Mouse (Mus musculus) midbrain, embryonic 12.5 days (tissue): ENCODE results near the gene Cldnd2. TPM values are rescaled to one million over a fixed set of nuclear protein-coding genes. Genes with fewer than 3 reads are reported as not detected.

Experiments used
- ATAC-seq: fragments of 200-750 bp; cut with Nextera tagmentation; 2 replicates; pipeline ENCODE4 v1.8.0; 2017; ENCODE audit warnings: low read depth, moderate TSS enrichment, moderate library complexity; ENCODE audit not compliant: low FRiP score
- H3K27ac ChIP-seq: fragments of 300-500 bp; sonication (generic); replicated peaks from 2 replicates; pipeline ENCODE4 v1.5.1; 2016; ENCODE audit warnings: mild to moderate bottlenecking
- H3K27me3 ChIP-seq: fragments of 300-500 bp; sonication (generic); 2 replicates; pipeline ENCODE4 v1.6.1; 2016; ENCODE audit warnings: mild to moderate bottlenecking
- H3K36me3 ChIP-seq: fragments of 300-500 bp; sonication (generic); 2 replicates; pipeline ENCODE4 v1.6.1; 2016
- H3K4me1 ChIP-seq: fragments of 300-500 bp; sonication (generic); 2 replicates; pipeline ENCODE4 v1.6.1; 2016
- H3K4me2 ChIP-seq: fragments of 300-500 bp; sonication (generic); replicated peaks from 2 replicates; pipeline ENCODE4 v1.6.1; 2016; ENCODE audit warnings: mild to moderate bottlenecking, moderate library complexity
- H3K4me3 ChIP-seq: fragments of 300-500 bp; sonication (generic); 2 replicates; pipeline ENCODE4 v1.5.1; 2016; ENCODE audit warnings: mild to moderate bottlenecking
- H3K9ac ChIP-seq: fragments of 300-500 bp; sonication (generic); replicated peaks from 2 replicates; pipeline ENCODE4 v1.6.1; 2016; ENCODE audit warnings: mild to moderate bottlenecking, moderate library complexity
- H3K9me3 ChIP-seq: fragments of 300-500 bp; sonication (generic); 2 replicates; pipeline ENCODE4 v1.6.1; 2016; ENCODE audit warnings: mild to moderate bottlenecking
- WGBS: fragments of 180-500 bp; shearing (Covaris S2); methylation state at CpG from one replicate; pipeline ENCODE4 v1.1.7; 2016; 5-methylcytosine and 5-hydroxymethylcytosine counted together
- polyA plus RNA-seq: library from polyadenylated mRNA; unstranded; fragments of >200 nt; fragmentation: Nextera tagmentation; extraction: Ambion mirVana; gene quantifications from 2 replicates; pipeline ENCODE4 v1.2.1, GENCODE M21; 2016

Gene Cldnd2
- polyA plus RNA-seq, 1 experiment from 2014 or later = not detected

GRCm38 (mm10) chr7:43451726-43452125, 11.1 kb downstream of the Cldnd2 start:
- H3K4me1 ChIP-seq = no peaks in the 10 kb centered on the region
- no peaks in the 10 kb centered on the region for H3K27me3 ChIP-seq
- H3K27ac ChIP-seq = no peak overlapping the region
- H3K36me3 ChIP-seq = peaks cover 38% of the 10 kb centered on the region
- no peaks in the 10 kb centered on the region for H3K9me3 ChIP-seq
- no peak overlapping the region for H3K9ac ChIP-seq
- ATAC-seq = no peak; the same call in 1 of the 2 replicates
- 95% methylated on average over 11 of the region's 11 CpGs for WGBS
- no peak overlapping the region for H3K4me3 ChIP-seq
- H3K4me2 ChIP-seq = no peak overlapping the region

GRCm38 (mm10) chr7:43452609-43453008, 12.0 kb downstream of the Cldnd2 start:
- peaks cover 47% of the 10 kb centered on the region for H3K36me3 ChIP-seq
- no peaks in the 10 kb centered on the region for H3K9me3 ChIP-seq
- no peaks in the 10 kb centered on the region for H3K4me1 ChIP-seq
- H3K4me3 ChIP-seq = no peak overlapping the region
- H3K27me3 ChIP-seq = no peaks in the 10 kb centered on the region
- no peak overlapping the region for H3K27ac ChIP-seq
- no peak overlapping the region for H3K9ac ChIP-seq
- H3K4me2 ChIP-seq = no peak overlapping the region
- 38% methylated on average over 4 of the region's 4 CpGs for WGBS
- no peak for ATAC-seq

- Histone ChIP-seq H3K4me2 (no peak overlapping the region), H3K27ac (no peak overlapping the region), H3K36me3 (peaks cover 51% of the 10 kb centered on the region), H3K9ac (no peak overlapping the region), H3K27me3 (no peaks in the 10 kb centered on the region), H3K4me1 (no peaks in the 10 kb centered on the region), H3K4me3 (no peak overlapping the region), H3K9me3 (no peaks in the 10 kb centered on the region)
- 93% methylated on average over 14 of the region's 14 CpGs for WGBS
- no peak for ATAC-seq
These were observed 13.2 kb downstream of the Cldnd2 start for GRCm38 (mm10) chr7:43453599-43454355.

GRCm38 (mm10) chr7:43454371-43454770, 13.8 kb downstream of the Cldnd2 start:
- Histone ChIP-seq H3K27ac (no peak overlapping the region), H3K9me3 (no peaks in the 10 kb centered on the region), H3K4me2 (no peak overlapping the region), H3K9ac (no peak overlapping the region), H3K36me3 (peaks cover 51% of the 10 kb centered on the region), H3K4me1 (no peaks in the 10 kb centered on the region), H3K4me3 (no peak overlapping the region), H3K27me3 (no peaks in the 10 kb centered on the region)
- WGBS = 87% methylated on average over 6 of the region's 6 CpGs
- no peak for ATAC-seq

- Histone ChIP-seq H3K27ac (no peak within 1 kb of the TSS), H3K4me1 (peaks cover 14% of the 10 kb centered on the region), H3K9me3 (no peaks in the 10 kb centered on the region), H3K4me2 (no peak within 1 kb of the TSS), H3K36me3 (0 out of 2 replicates have a peak, but pooled peaks cover 1% of the 10 kb centered on the region), H3K27me3 (peaks cover 37% of the 10 kb centered on the region), H3K9ac (no peak within 1 kb of the TSS), H3K4me3 (no peak within 1 kb of the TSS)
- WGBS = 71% methylated on average over 4 of the region's 4 CpGs
- no peak for ATAC-seq
These were observed 22.3 kb downstream of the Cldnd2 start, which contains the start of gene Vsig10l for GRCm38 (mm10) chr7:43462851-43463250. TSS of gene Vsig10l (plus strand) at chr7:43463151.

GRCm38 (mm10) chr7:43463976-43464375, 23.4 kb downstream of the Cldnd2 start:
- Histone ChIP-seq H3K4me2 (no peak overlapping the region), H3K9ac (no peak overlapping the region), H3K9me3 (no peaks in the 10 kb centered on the region), H3K27me3 (peaks cover 40% of the 10 kb centered on the region), H3K4me1 (peaks cover 14% of the 10 kb centered on the region), H3K4me3 (no peak overlapping the region), H3K36me3 (no peaks in the 10 kb centered on the region), H3K27ac (no peak overlapping the region)
- 87% methylated on average over 7 of the region's 7 CpGs for WGBS
- ATAC-seq = no peak

GRCm38 (mm10) chr7:43464864-43465343, 24.3 kb downstream of the Cldnd2 start:
- Histone ChIP-seq H3K36me3 (no peaks in the 10 kb centered on the region), H3K4me3 (peak overlapping the region; percentile 50), H3K9ac (peak overlapping the region; percentile 52), H3K27ac (peak overlapping the region; percentile 26; the same call in 1 of the 2 replicates), H3K9me3 (no peaks in the 10 kb centered on the region), H3K4me2 (peak overlapping the region; percentile 71), H3K27me3 (peaks cover 40% of the 10 kb centered on the region), H3K4me1 (peaks cover 14% of the 10 kb centered on the region)
- ATAC-seq = peak; percentile 25; the same call in 1 of the 2 replicates
- 11% methylated on average over 35 of the region's 35 CpGs for WGBS

- Histone ChIP-seq H3K4me1 (peaks cover 14% of the 10 kb centered on the region), H3K4me2 (peak overlapping the region; percentile 71), H3K4me3 (peak overlapping the region; percentile 50), H3K9me3 (no peaks in the 10 kb centered on the region), H3K9ac (peak overlapping the region; percentile 52), H3K36me3 (no peaks in the 10 kb centered on the region), H3K27me3 (peaks cover 40% of the 10 kb centered on the region), H3K27ac (peak overlapping the region; percentile 26; the same call in 1 of the 2 replicates)
- peak; percentile 87 for ATAC-seq
- WGBS = under 1% methylated on average over 33 of the region's 33 CpGs
These were observed 24.9 kb downstream of the Cldnd2 start for GRCm38 (mm10) chr7:43465344-43466098.

GRCm38 (mm10) chr7:43466099-43466694, 25.6 kb downstream of the Cldnd2 start:
- Histone ChIP-seq H3K9me3 (no peaks in the 10 kb centered on the region), H3K4me1 (peaks cover 14% of the 10 kb centered on the region), H3K27ac (no peak overlapping the region), H3K4me2 (peak overlapping the region; percentile 71), H3K36me3 (no peaks in the 10 kb centered on the region), H3K27me3 (peaks cover 40% of the 10 kb centered on the region), H3K9ac (peak overlapping the region; percentile 43), H3K4me3 (peak overlapping the region; percentile 50)
- ATAC-seq = peak; percentile 55
- 2% methylated on average over 33 of the region's 33 CpGs for WGBS

- ATAC-seq = no peak
- H3K27ac ChIP-seq = no peak overlapping the region
- 35% methylated on average over 8 of the region's 8 CpGs for WGBS
- no peak overlapping the region for H3K4me2 ChIP-seq
- no peaks in the 10 kb centered on the region; the same call in 1 of the 2 replicates for H3K36me3 ChIP-seq
- H3K4me1 ChIP-seq = peaks cover 12% of the 10 kb centered on the region
- H3K9me3 ChIP-seq = no peaks in the 10 kb centered on the region
- no peak overlapping the region for H3K9ac ChIP-seq
- peaks cover 24% of the 10 kb centered on the region for H3K27me3 ChIP-seq
- H3K4me3 ChIP-seq = no peak overlapping the region
These were observed 29.8 kb downstream of the Cldnd2 start for GRCm38 (mm10) chr7:43470373-43470772.

GRCm38 (mm10) chr7:43475706-43476105, 35.1 kb downstream of the Cldnd2 start:
- Histone ChIP-seq H3K9ac (no peak overlapping the region), H3K27me3 (peaks cover 49% of the 10 kb centered on the region), H3K36me3 (peaks cover 11% of the 10 kb centered on the region), H3K4me1 (peaks cover 18% of the 10 kb centered on the region; the same call in 1 of the 2 replicates), H3K9me3 (no peaks in the 10 kb centered on the region), H3K27ac (no peak overlapping the region), H3K4me3 (no peak overlapping the region), H3K4me2 (no peak overlapping the region)
- ATAC-seq = no peak
- WGBS = 11% methylated on average over 23 of the region's 23 CpGs
